Mouse (Mus musculus): ENCODE results near the gene Cd2. TPM values are rescaled to one million over a fixed set of nuclear protein-coding genes. Genes with fewer than 3 reads are reported as not detected.

Gene Cd2
- polyA plus RNA-seq, 1 experiment: 0.14 TPM

- DNase-seq (ENCODE audit: extremely low spot score in 1 of 2, low spot score in 1 of 2): peak in 1 of 2 experiments; percentile 26
These were observed 7.0 kb upstream of the Cd2 start for GRCm38 (mm10) chr3:101294487-101295365.

- DNase-seq (ENCODE audit: extremely low spot score in 1 of 2, low spot score in 1 of 2): peak in 1 of 2 experiments; percentile 32
These were observed 5.9 kb upstream of the Cd2 start for GRCm38 (mm10) chr3:101293571-101294135.

DNA sequence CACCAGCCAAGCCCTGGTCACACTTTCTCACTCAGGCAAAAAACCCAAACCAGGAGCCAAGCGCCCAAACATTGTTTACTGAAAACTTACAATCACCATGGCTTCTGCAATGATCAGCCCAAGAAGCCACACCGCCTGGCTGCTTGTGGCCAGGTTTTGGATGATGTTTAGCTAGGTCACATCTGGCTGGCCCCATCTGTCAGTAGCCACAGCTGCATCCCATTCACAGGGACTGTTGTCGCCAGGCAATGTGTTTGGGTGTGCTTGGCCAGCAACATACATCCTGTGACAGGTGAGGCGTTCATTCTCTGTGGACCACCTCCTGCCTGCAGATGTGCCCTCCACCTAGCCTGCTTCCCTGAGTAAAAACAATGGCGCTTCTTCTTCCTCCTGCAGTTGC, 4.9 kb upstream of the Cd2 start:
- no peak for DNase-seq (ENCODE audit: extremely low spot score in 1 of 2, low spot score in 1 of 2)

DNA sequence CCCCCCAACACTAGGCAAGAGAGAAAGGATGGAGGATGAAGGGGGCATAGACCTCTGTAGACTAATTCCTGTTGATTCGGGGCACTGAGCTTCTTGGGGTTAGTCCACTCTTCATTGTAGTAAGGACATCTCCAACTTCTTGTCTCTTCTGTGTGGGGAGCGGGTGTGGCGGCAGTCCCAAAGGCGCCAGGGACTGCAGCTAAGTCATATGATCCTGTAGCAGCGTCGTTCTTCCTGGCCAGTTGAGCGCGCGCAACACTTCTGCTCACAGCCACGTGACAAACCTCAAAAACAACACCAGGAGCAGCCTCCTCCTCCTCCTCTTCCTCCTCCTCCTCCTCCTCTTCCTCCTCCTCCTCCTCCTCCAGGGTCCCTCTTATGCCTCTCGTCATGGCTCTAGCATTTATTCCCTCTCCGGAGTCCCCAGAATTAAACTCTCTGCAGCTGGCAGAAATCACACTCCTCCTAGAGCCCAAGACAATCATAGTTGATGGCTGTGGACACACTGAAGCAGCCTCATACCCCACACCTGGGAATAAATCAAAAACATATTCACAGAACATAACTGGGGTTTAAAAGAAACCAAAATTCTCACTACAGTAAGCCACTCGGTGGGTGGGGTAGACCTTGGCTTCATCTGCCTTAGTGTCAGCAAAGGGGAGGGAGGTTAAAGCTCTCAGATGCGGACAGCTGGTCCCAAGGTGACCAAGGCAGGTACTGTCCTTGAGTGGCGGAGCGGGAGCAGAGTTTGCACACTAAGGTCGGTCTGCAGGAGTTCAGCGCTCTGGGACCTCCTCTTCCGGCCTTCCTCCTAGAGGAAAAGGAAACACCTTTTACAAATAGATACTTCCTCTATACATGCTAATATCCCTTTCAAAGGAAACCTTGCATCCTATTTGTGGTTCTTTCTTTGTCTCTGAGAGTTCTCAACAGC, 3.1 kb upstream of the Cd2 start:
- no peak for DNase-seq (ENCODE audit: extremely low spot score in 1 of 2, low spot score in 1 of 2)

- no peak for DNase-seq (ENCODE audit: extremely low spot score in 1 of 2, low spot score in 1 of 2)
These were observed 2.3 kb upstream of the Cd2 start for GRCm38 (mm10) chr3:101290036-101290435.

- DNase-seq (ENCODE audit: extremely low spot score in 1 of 2, low spot score in 1 of 2): no peak
These were observed 1.7 kb upstream of the Cd2 start for GRCm38 (mm10) chr3:101289406-101289805.

DNA sequence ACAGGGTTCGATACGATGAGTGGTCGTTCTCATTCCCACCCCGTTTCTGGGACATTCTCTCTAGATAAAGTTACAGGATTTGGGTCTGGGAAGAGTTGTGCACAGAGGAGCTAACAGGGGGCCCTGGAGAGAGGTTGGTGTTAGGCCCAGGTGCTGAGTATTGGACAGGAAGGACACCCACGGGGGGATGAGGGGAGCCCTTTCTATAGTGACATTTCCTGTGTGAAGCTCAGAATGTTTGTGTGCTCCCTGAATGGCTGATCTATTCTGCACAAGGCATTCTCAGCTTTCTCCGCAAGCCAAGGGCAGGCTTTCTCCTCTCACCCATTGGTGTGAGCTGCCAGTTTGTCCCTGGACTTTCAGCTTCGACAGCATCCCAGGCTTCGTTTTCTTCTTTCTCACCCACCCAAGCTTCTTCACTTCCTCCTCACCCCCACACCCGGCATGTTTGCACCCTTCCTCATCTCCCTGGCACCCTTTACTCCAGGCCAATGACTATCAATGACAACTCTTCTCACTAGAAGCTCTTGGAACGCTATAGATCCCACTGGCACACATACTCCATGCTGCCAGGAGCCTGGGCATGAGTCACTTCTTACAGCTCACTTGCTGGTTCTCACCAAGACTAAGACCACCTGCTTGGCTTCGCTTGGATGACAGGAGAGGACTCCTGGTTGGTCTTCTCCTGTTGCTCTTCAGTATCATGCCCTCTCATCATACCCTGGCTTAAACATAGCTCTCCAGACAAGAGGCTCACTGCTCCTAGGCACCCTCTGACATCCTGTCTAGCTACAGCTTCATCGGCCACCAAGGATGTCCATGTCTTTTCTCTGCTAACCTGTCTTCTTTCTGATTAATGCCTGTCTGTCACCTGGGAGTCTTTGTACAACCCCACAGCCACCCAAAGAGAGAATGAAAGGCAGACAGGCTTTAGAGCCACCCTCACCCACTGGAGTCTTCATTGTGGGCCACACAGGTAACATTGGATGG, 1.1 kb downstream of the Cd2 start:
- DNase-seq (ENCODE audit: extremely low spot score in 1 of 2, low spot score in 1 of 2): peak in 1 of 2 experiments; percentile 28

DNA sequence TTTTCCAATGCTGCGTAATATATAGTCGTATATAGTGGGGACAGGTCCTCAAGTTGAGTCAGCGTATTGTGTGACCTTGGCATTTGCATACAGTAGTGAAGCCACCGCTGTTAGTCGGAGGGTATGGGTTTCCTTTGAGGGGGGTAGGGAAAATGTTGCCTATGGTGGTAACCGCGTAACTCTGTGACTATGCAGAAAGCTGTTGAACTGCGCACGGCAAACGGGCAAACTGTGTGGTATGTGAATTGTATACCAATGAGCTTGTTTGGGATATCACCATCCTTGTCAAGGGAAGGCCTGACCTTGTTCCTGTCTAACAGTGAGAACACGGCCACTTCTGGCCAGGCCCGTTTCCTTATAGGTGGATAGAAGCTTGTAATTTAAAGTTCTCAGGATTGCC, 1.9 kb downstream of the Cd2 start:
- no peak for DNase-seq (ENCODE audit: extremely low spot score in 1 of 2, low spot score in 1 of 2)

DNA sequence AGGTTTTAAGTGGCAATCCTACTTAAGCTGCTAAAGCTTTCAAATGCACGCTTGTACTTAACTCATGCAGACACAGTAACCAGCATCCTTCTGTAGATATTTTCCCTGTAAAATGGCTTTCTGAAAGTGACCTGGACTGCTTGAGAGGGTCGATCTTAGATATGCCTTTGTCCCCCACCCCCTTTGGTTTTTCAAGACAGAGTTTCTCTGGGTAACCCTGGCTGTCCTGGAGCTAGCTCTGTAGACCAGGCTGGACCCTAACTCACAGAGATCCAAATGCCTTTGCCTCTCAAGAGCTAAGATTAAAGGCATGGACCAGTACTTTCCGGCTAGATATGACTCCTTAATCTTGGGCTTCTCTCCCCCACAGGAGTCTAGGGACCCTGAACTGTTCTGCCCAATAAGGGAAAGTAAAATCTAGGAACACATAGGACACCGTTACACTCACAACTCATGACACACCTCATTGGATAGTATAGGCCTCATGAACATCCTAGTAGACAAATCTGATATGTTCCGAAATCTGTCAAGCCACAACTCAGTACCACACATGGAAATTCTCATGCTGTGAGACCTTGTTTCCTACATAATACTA, 2.6 kb downstream of the Cd2 start:
- no peak for DNase-seq (ENCODE audit: extremely low spot score in 1 of 2, low spot score in 1 of 2)

- DNase-seq (ENCODE audit: extremely low spot score in 1 of 2, low spot score in 1 of 2): no peak
These were observed 3.7 kb downstream of the Cd2 start for GRCm38 (mm10) chr3:101283869-101284706.

- DNase-seq (ENCODE audit: extremely low spot score in 1 of 2, low spot score in 1 of 2): no peak
These were observed 4.3 kb downstream of the Cd2 start for GRCm38 (mm10) chr3:101283441-101283840.

GRCm38 (mm10) chr3:101282556-101283180, 5.1 kb downstream of the Cd2 start:
- DNase-seq (ENCODE audit: extremely low spot score in 1 of 2, low spot score in 1 of 2): no peak

- no peak for DNase-seq (ENCODE audit: extremely low spot score in 1 of 2, low spot score in 1 of 2)
These were observed 5.9 kb downstream of the Cd2 start for GRCm38 (mm10) chr3:101281841-101282240.

GRCm38 (mm10) chr3:101280348-101281311, 7.1 kb downstream of the Cd2 start:
- no peak for DNase-seq (ENCODE audit: extremely low spot score in 1 of 2, low spot score in 1 of 2)

DNA sequence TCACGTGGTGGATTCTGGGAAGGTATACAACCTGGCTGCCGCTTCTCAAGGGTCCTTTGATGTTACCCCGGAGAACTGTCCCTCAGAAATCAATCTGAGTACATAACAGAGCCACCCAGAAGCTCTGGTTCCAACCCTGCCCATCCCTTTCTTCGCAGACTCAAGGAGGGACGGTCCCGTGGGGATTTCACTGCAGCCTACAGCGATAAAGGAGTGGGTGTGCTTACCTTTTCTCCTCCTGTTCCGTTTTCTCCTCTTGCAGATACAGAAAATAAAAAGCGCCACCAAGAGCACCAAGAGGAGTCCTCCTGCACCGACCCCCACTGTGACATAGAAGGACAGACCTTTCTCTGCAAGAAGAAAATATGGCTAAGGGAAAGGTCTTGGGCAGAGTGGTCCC, 8.2 kb downstream of the Cd2 start:
- DNase-seq (ENCODE audit: extremely low spot score in 1 of 2, low spot score in 1 of 2): no peak

DNA sequence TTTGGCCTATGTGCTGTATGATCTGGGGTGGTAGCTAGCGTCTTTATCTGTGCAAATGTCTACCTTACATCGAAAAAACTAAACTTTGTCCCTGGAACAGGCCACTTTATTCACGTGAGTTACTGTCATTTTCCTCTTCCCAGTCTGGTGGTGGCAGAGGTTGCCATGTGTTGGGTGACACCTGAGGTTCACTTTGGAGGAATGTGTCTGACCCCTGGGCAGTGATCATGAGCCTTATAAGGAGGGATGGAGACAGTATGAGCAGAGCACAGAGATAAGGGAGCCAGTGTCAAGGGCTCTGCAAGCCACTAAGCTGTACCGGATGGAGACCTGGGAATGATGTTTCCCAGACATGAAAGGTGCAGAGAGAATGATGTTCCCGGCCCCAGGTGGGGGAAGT, 9.3 kb downstream of the Cd2 start:
- DNase-seq (ENCODE audit: extremely low spot score in 1 of 2, low spot score in 1 of 2): no peak

- DNase-seq (ENCODE audit: extremely low spot score in 1 of 2, low spot score in 1 of 2): no peak
These were observed 9.9 kb downstream of the Cd2 start for GRCm38 (mm10) chr3:101277830-101278229.

All from frontal cortex, adult 2 months (tissue).